Mouse (Mus musculus) lung, postnatal 0 days (tissue): Measurements from ENCODE around the gene Ccdc124. TPM values are rescaled to one million over a fixed set of nuclear protein-coding genes. Genes with fewer than 3 reads are reported as not detected.
A peak's percentile ranks its signal among the peaks of the same experiment; 100 is the strongest.

Experiments used
- ATAC-seq: fragments of 200-750 bp; cut with Nextera tagmentation; 2 replicates; pipeline ENCODE4 v1.8.0; 2017; ENCODE audit warnings: moderate library complexity
- DNase-seq: peaks from one replicate; pipeline ENCODE4 v3.0.0-alpha.2; 2016; ENCODE audit warnings: low spot score
- H3K27ac ChIP-seq: fragments of 300-500 bp; sonication (generic); 2 replicates; pipeline ENCODE4 v1.5.1; 2014; ENCODE audit warnings: antibody characterized with exemption, mild to moderate bottlenecking, low read length, mixed read lengths
- H3K27me3 ChIP-seq: fragments of 300-500 bp; sonication (generic); replicated peaks from 2 replicates; pipeline ENCODE4 v1.6.1; 2014; ENCODE audit warnings: low read length, mixed read lengths; ENCODE audit not compliant: insufficient read depth
- H3K36me3 ChIP-seq: fragments of 300-500 bp; sonication (generic); 2 replicates; pipeline ENCODE4 v1.6.1; 2014; ENCODE audit warnings: low read length, mixed read lengths; ENCODE audit not compliant: insufficient read depth
- H3K4me1 ChIP-seq: fragments of 300-500 bp; sonication (generic); 2 replicates; pipeline ENCODE4 v1.6.1; 2014; ENCODE audit warnings: antibody characterized with exemption, low read depth, low read length, mixed read lengths; ENCODE audit not compliant: insufficient read depth
- H3K4me2 ChIP-seq: fragments of 300-500 bp; sonication (generic); replicated peaks from 2 replicates; pipeline ENCODE4 v1.6.1; 2014; ENCODE audit warnings: low read depth, mild to moderate bottlenecking, low read length, moderate library complexity, mixed read lengths
- H3K4me3 ChIP-seq: fragments of 300-500 bp; sonication (generic); 2 replicates; pipeline ENCODE4 v1.5.1; 2014; ENCODE audit warnings: low read depth, low read length
- H3K9ac ChIP-seq: fragments of 300-500 bp; sonication (generic); replicated peaks from 2 replicates; pipeline ENCODE4 v1.6.1; 2014; ENCODE audit warnings: low read depth, mild to moderate bottlenecking
- H3K9me3 ChIP-seq: fragments of 300-500 bp; sonication (generic); 2 replicates; pipeline ENCODE4 v1.6.1; 2016; ENCODE audit warnings: low read length, mixed read lengths
- CTCF ChIP-seq: IDR thresholded peaks from 2 replicates; pipeline ENCODE4 v1.5.1; 2016; ENCODE audit warnings: antibody characterized with exemption, mild to moderate bottlenecking
- EP300 ChIP-seq: IDR thresholded peaks from 2 replicates; pipeline ENCODE4 v1.6.1; 2016; ENCODE audit warnings: antibody characterized with exemption, mild to moderate bottlenecking, control low read depth
- WGBS: fragments of 180-500 bp; shearing (Covaris S2); extraction: QIAGEN DNeasy Blood & Tissue Kit; methylation state at CpG from one replicate; pipeline ENCODE4 v1.1.7; 2014; 5-methylcytosine and 5-hydroxymethylcytosine counted together
- polyA plus RNA-seq: library from polyadenylated mRNA; unstranded; fragments of >200 nt; fragmentation: Nextera tagmentation; extraction: Ambion mirVana; gene quantifications from 2 replicates; pipeline ENCODE4 v1.2.1, GENCODE M21; 2015

Gene Ccdc124
- polyA plus RNA-seq, 1 experiment from 2014 or later, result 68.5 TPM

GRCm38 (mm10) chr8:70884683-70885082, 10.9 kb upstream of the Ccdc124 start:
- no peak for ATAC-seq
- 70% methylated on average over 10 of the region's 10 CpGs for WGBS
- no peak overlapping the region for H3K4me3 ChIP-seq

DNA sequence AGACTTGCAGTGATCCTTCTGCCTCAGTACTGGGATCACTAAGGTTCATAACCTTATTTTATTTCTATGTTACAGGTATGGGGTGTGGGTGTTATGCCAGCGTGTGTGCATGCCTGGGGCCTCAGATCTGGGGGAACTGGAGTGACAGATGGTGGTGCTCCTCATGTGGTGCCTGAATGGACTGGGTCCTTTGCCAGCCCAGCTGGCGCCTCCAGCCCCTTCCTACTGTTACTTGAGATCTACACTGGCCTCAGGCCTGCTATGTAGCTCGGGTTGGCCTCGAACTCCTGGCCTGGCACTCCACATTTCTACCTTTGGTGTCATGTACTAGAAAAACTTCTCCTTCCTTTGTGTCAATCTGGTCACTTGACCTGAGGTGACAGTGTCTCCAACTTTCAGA, 10.5 kb upstream of the Ccdc124 start:
- H3K9me3 ChIP-seq, result no peaks in the 10 kb centered on the region
- WGBS, result 74% methylated on average over 4 of the region's 4 CpGs
- ATAC-seq (no peak), DNase-seq (no peak)
- 0 out of 2 replicates have a peak, but pooled peaks cover 3% of the 10 kb centered on the region for H3K4me1 ChIP-seq
- no peaks in the 10 kb centered on the region for H3K27me3 ChIP-seq
- H3K4me3 ChIP-seq, result no peak overlapping the region
- H3K4me2 ChIP-seq, result no peak overlapping the region
- TF ChIP-seq CTCF, result no peak
- no peak for TF ChIP-seq EP300
- H3K27ac ChIP-seq, result no peak overlapping the region
- H3K36me3 ChIP-seq, result no peaks in the 10 kb centered on the region
- H3K9ac ChIP-seq, result no peak overlapping the region

More at GRCm38 (mm10) chr8:70884683-70885082, 10.9 kb upstream of the Ccdc124 start:
- Histone ChIP-seq H3K4me2 (no peak overlapping the region), H3K4me1 (0 out of 2 replicates have a peak, but pooled peaks cover 3% of the 10 kb centered on the region), H3K9ac (no peak overlapping the region), H3K27me3 (no peaks in the 10 kb centered on the region), H3K27ac (no peak overlapping the region), H3K36me3 (no peaks in the 10 kb centered on the region), H3K9me3 (no peaks in the 10 kb centered on the region)
- DNase-seq, result no peak
- TF ChIP-seq EP300, result no peak
- TF ChIP-seq CTCF, result no peak

DNA sequence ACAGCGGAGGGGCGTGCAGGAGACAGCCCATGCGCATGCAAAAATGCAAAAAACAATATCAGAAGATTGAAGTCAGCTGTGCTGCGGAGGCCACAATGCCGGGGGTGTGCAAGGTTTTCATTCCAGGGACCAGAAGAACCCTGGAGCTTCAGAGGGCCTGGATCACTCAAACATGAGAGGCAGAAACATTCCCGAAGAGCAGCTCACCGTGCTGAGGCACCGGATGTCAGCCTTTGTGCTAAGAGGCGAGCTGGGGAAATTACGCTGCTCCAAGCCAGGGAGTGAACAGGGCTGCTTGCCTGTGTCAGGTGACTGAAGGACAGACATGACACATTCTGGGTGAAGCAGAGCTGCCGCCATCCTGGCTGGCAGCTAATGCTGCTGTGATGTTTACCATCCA, 6.8 kb upstream of the Ccdc124 start:
- Histone ChIP-seq H3K4me3 (no peak overlapping the region), H3K9ac (no peak overlapping the region), H3K9me3 (no peaks in the 10 kb centered on the region), H3K36me3 (no peaks in the 10 kb centered on the region), H3K27ac (no peak overlapping the region), H3K4me1 (0 out of 2 replicates have a peak, but pooled peaks cover 3% of the 10 kb centered on the region), H3K27me3 (no peaks in the 10 kb centered on the region), H3K4me2 (no peak overlapping the region)
- ATAC-seq (peak; percentile 60), DNase-seq (peak; percentile 39)
- TF ChIP-seq EP300 (no peak), CTCF (no peak)
- WGBS, result 18% methylated on average over 11 of the region's 11 CpGs

DNA sequence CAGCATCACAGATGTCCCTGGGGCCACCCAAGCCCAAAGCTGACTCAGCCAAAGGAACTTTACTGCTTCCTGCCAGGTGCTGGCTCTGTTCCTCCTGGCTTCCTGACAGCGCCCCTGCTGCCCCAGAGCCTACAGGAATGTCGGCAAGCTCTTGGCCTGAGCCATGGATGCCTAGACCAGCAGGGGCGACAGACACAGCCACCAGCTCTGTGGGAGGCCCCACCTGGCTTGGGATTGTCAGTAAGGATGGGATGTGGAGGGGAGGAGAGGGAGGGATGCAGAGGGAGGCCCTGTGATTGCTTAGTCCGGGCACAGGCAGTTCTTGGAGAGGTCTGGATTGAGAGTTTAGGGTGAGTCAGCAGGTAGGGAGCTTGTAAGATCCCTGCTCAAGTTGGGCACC, 6.4 kb upstream of the Ccdc124 start:
- ATAC-seq (peak; percentile 32; the same call in 1 of the 2 replicates), DNase-seq (no peak)
- no peak overlapping the region for H3K4me2 ChIP-seq
- H3K9ac ChIP-seq, result no peak overlapping the region
- H3K27ac ChIP-seq, result peak overlapping the region; percentile 20; the same call in 1 of the 2 replicates
- 0 out of 2 replicates have a peak, but pooled peaks cover 3% of the 10 kb centered on the region for H3K4me1 ChIP-seq
- H3K9me3 ChIP-seq, result no peaks in the 10 kb centered on the region
- no peak overlapping the region for H3K4me3 ChIP-seq
- 9% methylated on average over 4 of the region's 4 CpGs for WGBS
- no peaks in the 10 kb centered on the region for H3K27me3 ChIP-seq
- H3K36me3 ChIP-seq, result no peaks in the 10 kb centered on the region
- TF ChIP-seq EP300, result no peak
- TF ChIP-seq CTCF, result peak; percentile 28; the same call in 1 of the 2 replicates

DNA sequence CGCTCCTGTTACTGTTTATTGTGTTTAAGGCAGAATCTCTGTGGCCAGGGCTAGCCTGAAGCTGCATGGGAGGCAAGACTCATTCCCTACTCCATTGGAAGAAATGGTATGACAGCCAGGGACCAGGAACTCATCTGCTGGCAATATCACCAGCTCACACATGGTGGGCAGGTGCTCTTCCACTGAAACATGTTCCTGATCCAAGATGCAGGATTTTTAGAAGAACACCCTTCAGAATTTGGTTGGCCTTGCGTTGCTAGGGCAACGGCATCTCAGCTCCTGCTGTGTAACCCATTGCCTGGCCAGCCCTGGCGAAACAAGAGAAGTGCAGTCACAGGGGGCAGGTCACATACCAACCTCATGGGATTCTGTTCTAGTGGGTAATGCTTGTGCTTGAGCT, 5.8 kb upstream of the Ccdc124 start:
- H3K27ac ChIP-seq, result no peak overlapping the region
- WGBS, result 62% methylated on average over 4 of the region's 4 CpGs
- no peak overlapping the region for H3K9ac ChIP-seq
- H3K36me3 ChIP-seq, result no peaks in the 10 kb centered on the region
- H3K4me1 ChIP-seq, result 0 out of 2 replicates have a peak, but pooled peaks cover 3% of the 10 kb centered on the region
- no peak overlapping the region for H3K4me3 ChIP-seq
- TF ChIP-seq CTCF, result no peak
- ATAC-seq (no peak), DNase-seq (no peak)
- H3K9me3 ChIP-seq, result no peaks in the 10 kb centered on the region
- no peak overlapping the region for H3K4me2 ChIP-seq
- no peaks in the 10 kb centered on the region for H3K27me3 ChIP-seq

DNA sequence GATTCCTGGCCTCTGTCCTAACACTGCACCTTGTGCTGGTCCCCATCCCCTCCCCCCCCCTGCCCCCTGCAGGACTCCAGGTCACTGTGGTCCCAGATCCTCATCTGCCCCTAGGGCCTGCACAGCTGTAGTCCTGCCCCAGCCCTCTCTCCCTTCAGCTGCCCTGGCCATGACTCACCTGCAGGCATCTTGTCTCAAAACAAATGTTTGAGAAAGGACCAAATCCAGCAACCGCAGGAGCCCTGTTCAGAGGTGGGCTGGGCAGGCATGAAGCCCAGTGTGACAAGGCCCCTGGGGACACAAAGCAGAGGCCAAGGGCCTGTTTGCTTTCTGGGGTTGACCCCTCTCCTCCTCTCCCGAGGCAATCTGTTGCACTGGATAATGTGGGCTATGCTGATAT, 4.4 kb upstream of the Ccdc124 start:
- WGBS, result 40% methylated on average over 2 of the region's 2 CpGs

DNA sequence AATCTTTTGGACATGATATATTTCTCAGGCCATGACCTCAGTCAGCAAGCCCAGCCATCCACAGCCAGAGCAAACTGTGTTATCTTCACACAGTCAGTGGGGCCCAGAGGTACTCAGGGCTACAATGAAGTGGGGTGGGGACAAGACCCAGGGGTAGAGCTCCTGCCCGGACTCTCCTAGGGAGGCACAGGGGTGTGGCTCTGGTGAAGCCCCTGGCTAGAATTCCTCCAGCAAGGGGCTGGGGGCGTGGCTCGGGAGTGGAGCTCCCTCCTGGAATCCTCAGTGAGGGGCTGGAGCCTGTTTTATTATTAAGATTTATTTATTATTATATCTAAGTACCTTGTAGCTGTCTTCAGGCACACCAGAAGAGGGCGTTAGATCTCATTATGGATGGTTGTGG, 2.6 kb upstream of the Ccdc124 start:
- WGBS, result 35% methylated on average over 4 of the region's 4 CpGs

More for the DNA sequence above, 4.4 kb upstream of the Ccdc124 start:
- Histone ChIP-seq H3K36me3 (no peaks in the 10 kb centered on the region), H3K27ac (no peak overlapping the region), H3K4me3 (no peak overlapping the region), H3K4me1 (0 out of 2 replicates have a peak, but pooled peaks cover 3% of the 10 kb centered on the region), H3K27me3 (no peaks in the 10 kb centered on the region), H3K4me2 (no peak overlapping the region), H3K9ac (no peak overlapping the region), H3K9me3 (no peaks in the 10 kb centered on the region)
- no peak for DNase-seq
- TF ChIP-seq EP300 (no peak), CTCF (no peak)
- no peak for ATAC-seq

More for the DNA sequence above, 2.6 kb upstream of the Ccdc124 start:
- Histone ChIP-seq H3K4me3 (no peak overlapping the region), H3K9ac (no peak overlapping the region), H3K27me3 (no peaks in the 10 kb centered on the region), H3K4me2 (no peak overlapping the region), H3K9me3 (no peaks in the 10 kb centered on the region), H3K36me3 (no peaks in the 10 kb centered on the region), H3K4me1 (peaks cover 8% of the 10 kb centered on the region; the same call in 1 of the 2 replicates), H3K27ac (no peak overlapping the region)
- TF ChIP-seq EP300, result no peak
- TF ChIP-seq CTCF, result no peak
- DNase-seq (no peak), ATAC-seq (no peak)
